Mouse (Mus musculus) heart, adult 2 months (tissue): ENCODE results near the gene Gm9821. TPM values are rescaled to one million over a fixed set of nuclear protein-coding genes. Genes with fewer than 3 reads are reported as not detected.

ENCODE experiments used
- DNase-seq, 2 experiments: peaks; one replicate each; pipeline ENCODE4 v3.0.0; 2021
- H3K27ac ChIP-seq: fragments of 200-600 bp; 2 replicates; pipeline ENCODE4 v1.8.1; 2022
- H3K27me3 ChIP-seq: fragments of 200-500 bp; 2 replicates; pipeline ENCODE4 v1.6.1; 2012; ENCODE audit warnings: mild to moderate bottlenecking, low read length, inconsistent platforms, mixed read lengths; ENCODE audit not compliant: control insufficient read depth, insufficient read depth
- H3K36me3 ChIP-seq: fragments of 200-500 bp; 2 replicates; pipeline ENCODE4 v1.6.1; 2012; ENCODE audit warnings: low read length, inconsistent platforms; ENCODE audit not compliant: control insufficient read depth, insufficient read depth
- H3K4me1 ChIP-seq: fragments of 200-500 bp; 2 replicates; pipeline ENCODE4 v1.6.1; 2011; ENCODE audit warnings: low read length; ENCODE audit not compliant: control insufficient read depth, insufficient read depth
- H3K4me3 ChIP-seq: fragments of 200-600 bp; 2 replicates; pipeline ENCODE4 v1.8.1; 2022
- H3K79me2 ChIP-seq: fragments of 200-500 bp; replicated peaks from 2 replicates; pipeline ENCODE4 v1.6.1; 2012; ENCODE audit warnings: mild to moderate bottlenecking, inconsistent platforms, low read length, moderate library complexity, mixed read lengths; ENCODE audit not compliant: control insufficient read depth, insufficient read depth
- H3K9ac ChIP-seq: fragments of 200-500 bp; 2 replicates; pipeline ENCODE4 v1.6.1; 2012; ENCODE audit warnings: low read depth, mild to moderate bottlenecking, control low read depth, inconsistent platforms, low read length, mixed read lengths
- CTCF ChIP-seq: fragments of 200-600 bp; IDR thresholded peaks from 2 replicates; pipeline ENCODE4 v1.8.1; 2022; ENCODE audit warnings: antibody characterized with exemption, mild to moderate bottlenecking, moderate library complexity
- EP300 ChIP-seq: fragments of 200-500 bp; IDR thresholded peaks from 2 replicates; pipeline ENCODE4 v1.6.1; 2011; ENCODE audit warnings: low read depth, low read length, control low read depth; ENCODE audit not compliant: insufficient read depth
- POLR2A ChIP-seq: fragments of 200-500 bp; IDR thresholded peaks from 2 replicates; pipeline ENCODE4 v1.6.1; 2011; ENCODE audit warnings: mild to moderate bottlenecking, low read depth, low read length, control low read depth; ENCODE audit not compliant: insufficient read depth
- WGBS: fragments of 180-500 bp; shearing (Covaris S2); methylation state at CpG from one replicate; pipeline ENCODE4 v1.1.7; 2018; 5-methylcytosine and 5-hydroxymethylcytosine counted together
- intact Hi-C: fragments of 180-260 bp; cut with DNase I; formaldehyde crosslinking; loops from one replicate; pipeline ENCODE4 v1.15.1; 2025
- polyA plus RNA-seq: library from polyadenylated mRNA; depleted of rRNA; stranded (reverse); fragments of >200 nt; gene quantifications from 2 replicates; pipeline ENCODE4 v1.2.3, GENCODE M21; 2012
- total RNA-seq, 2 experiments: library from RNA; stranded (reverse); gene quantifications; 2 replicates each; pipeline ENCODE4 v1.2.3; 2021

The Gm9821 gene
- total and polyA plus RNA-seq, 3 experiments = not detected

- Histone ChIP-seq H3K9ac (no peak overlapping the region), H3K27ac (no peak overlapping the region), H3K4me3 (no peak overlapping the region), H3K27me3 (no peaks in the 10 kb centered on the region), H3K79me2 (peaks cover 18% of the 10 kb centered on the region), H3K4me1 (peaks cover 21% of the 10 kb centered on the region), H3K36me3 (no peaks in the 10 kb centered on the region)
- DNase-seq = no peak
- intact Hi-C loops = no loop called here
- WGBS = 88% methylated on average over 5 of the region's 5 CpGs
- TF ChIP-seq EP300 = no peak
- no peak for TF ChIP-seq CTCF
- no peak for TF ChIP-seq POLR2A
Measured at GRCm38 (mm10) chr2:91960459-91960858, 15.0 kb downstream of the Gm9821 start.

- Histone ChIP-seq H3K27me3 (no peaks in the 10 kb centered on the region), H3K79me2 (peaks cover 16% of the 10 kb centered on the region), H3K27ac (peak overlapping the region; percentile 85), H3K9ac (peak overlapping the region; percentile 95), H3K4me1 (peaks cover 22% of the 10 kb centered on the region), H3K4me3 (peak overlapping the region; percentile 70), H3K36me3 (no peaks in the 10 kb centered on the region)
- WGBS = 62% methylated on average over 4 of the region's 4 CpGs
- TF ChIP-seq POLR2A = no peak
- TF ChIP-seq EP300 = no peak
- TF ChIP-seq CTCF = no peak
- intact Hi-C loops = loop anchor here (2.0 kb wide), 1 partner anchor 23 kb away; no protein-coding TSS in a partner anchor
- no peak for DNase-seq
Measured at GRCm38 (mm10) chr2:91961901-91962761, 16.6 kb downstream of the Gm9821 start.

GRCm38 (mm10) chr2:91962864-91963401, 17.4 kb downstream of the Gm9821 start:
- TF ChIP-seq POLR2A = no peak
- TF ChIP-seq EP300 = no peak
- no peak for TF ChIP-seq CTCF
- H3K9ac ChIP-seq = peak overlapping the region; percentile 95
- H3K4me3 ChIP-seq = peak overlapping the region; percentile 70
- peak overlapping the region; percentile 85 for H3K27ac ChIP-seq
- WGBS = under 1% methylated on average over 39 of the region's 39 CpGs
- DNase-seq = peak in 1 of 2 experiments; percentile 27
- H3K27me3 ChIP-seq = no peaks in the 10 kb centered on the region
- no peaks in the 10 kb centered on the region for H3K36me3 ChIP-seq
- H3K4me1 ChIP-seq = peaks cover 24% of the 10 kb centered on the region
- intact Hi-C loops = loop anchor here (1.0 to 2.0 kb wide), 2 partner anchors 19 to 22 kb away; no protein-coding TSS in a partner anchor
- peaks cover 15% of the 10 kb centered on the region for H3K79me2 ChIP-seq

DNA sequence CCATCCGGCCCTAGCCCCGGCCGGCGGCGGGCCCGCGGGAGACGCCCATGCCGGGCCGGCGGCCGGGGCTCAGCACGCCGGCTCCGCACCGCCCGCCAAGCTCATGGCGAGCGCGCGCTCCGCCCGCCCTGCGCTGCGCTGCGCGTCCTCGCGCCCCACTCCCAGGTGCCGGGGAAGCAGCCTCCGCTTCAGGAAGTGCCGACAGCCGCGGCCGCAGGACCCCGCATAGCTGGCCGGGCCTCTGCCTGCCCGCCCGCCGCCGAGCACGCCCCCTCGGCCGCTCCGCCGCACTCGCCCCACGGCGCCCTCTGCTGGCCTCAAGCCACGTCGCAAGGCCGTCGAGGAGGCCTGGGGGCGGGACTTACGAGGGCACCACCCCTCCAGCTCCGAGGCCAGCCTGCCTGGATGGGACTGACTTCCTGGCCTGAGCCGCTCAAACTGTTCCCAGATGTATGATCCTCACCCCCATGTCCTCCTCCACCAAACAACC, 18.0 kb downstream of the Gm9821 start:
- H3K27ac ChIP-seq = peak overlapping the region; percentile 97
- no peaks in the 10 kb centered on the region for H3K36me3 ChIP-seq
- WGBS = 1% methylated on average over 57 of the region's 57 CpGs
- H3K4me3 ChIP-seq = peak overlapping the region; percentile 70
- TF ChIP-seq EP300 (peak; percentile 68), CTCF (peak; percentile 98), POLR2A (peak; percentile 29; the same call in 1 of the 2 replicates)
- peak; percentile 98 to 99 for DNase-seq
- H3K4me1 ChIP-seq = peaks cover 28% of the 10 kb centered on the region
- peaks cover 13% of the 10 kb centered on the region for H3K79me2 ChIP-seq
- intact Hi-C loops = loop anchor here (1.0 to 2.0 kb wide), 2 partner anchors 19 to 21 kb away; no protein-coding TSS in a partner anchor
- H3K9ac ChIP-seq = peak overlapping the region; percentile 95
- H3K27me3 ChIP-seq = no peaks in the 10 kb centered on the region

GRCm38 (mm10) chr2:91964610-91965204, 19.2 kb downstream of the Gm9821 start:
- 46% methylated on average over 3 of the region's 3 CpGs for WGBS
- Histone ChIP-seq H3K27ac (peak overlapping the region; percentile 97), H3K27me3 (no peaks in the 10 kb centered on the region), H3K79me2 (peaks cover 9% of the 10 kb centered on the region), H3K9ac (no peak overlapping the region), H3K4me1 (peaks cover 19% of the 10 kb centered on the region), H3K36me3 (no peaks in the 10 kb centered on the region), H3K4me3 (peak overlapping the region; percentile 75)
- intact Hi-C loops = no loop called here
- TF ChIP-seq POLR2A (no peak), CTCF (no peak), EP300 (no peak)
- no peak for DNase-seq
